Mouse (Mus musculus) thymus, adult 2 months (tissue): ENCODE measurements around the gene Dnaja1.

Experiments
- CTCF ChIP-seq: fragments of 200-500 bp; IDR thresholded peaks from 2 replicates; pipeline ENCODE4 v1.5.1; 2012; ENCODE audit warnings: mild to moderate bottlenecking, control low read depth, low read length, moderate library complexity, borderline replicate concordance; ENCODE audit not compliant: control insufficient read depth, poor library complexity, insufficient read depth; ENCODE audit errors: extremely low read depth
- POLR2A ChIP-seq: fragments of 200-500 bp; IDR thresholded peaks from 2 replicates; pipeline ENCODE4 v1.6.1; 2012; ENCODE audit warnings: mild to moderate bottlenecking, low read length, control low read depth, moderate library complexity; ENCODE audit not compliant: control insufficient read depth, poor library complexity, insufficient read depth; ENCODE audit errors: extremely low read depth

GRCm38 (mm10) chr4:40784556-40785169 is 62.7 kb downstream of the Dnaja1 start:
- TF ChIP-seq POLR2A (no peak), CTCF (no peak)
